ENCODE assay signal across 7 mouse cellular contexts in the genomic region with DNA sequence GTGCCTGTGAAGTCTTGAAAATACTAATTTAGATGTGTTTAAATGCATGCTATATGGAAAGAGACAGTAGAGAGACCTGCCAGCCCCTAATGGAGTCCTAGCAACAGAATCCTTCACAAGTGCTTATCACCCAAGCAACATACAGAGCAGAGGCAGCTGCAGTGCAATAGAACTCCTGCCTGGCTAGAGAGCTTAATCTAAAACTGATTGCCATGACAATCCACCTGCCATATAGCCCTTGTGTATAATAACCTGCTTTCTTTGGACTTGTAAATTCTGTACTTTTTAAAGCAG.
A peak's percentile ranks its signal among the peaks of the same experiment; 100 is the strongest.
DNase-seq lines count a peak whose midpoint lies in the region; ATAC-seq and TF ChIP-seq lines count a peak whose summit lies in the region.

No protein-coding gene starts in this region.

- H3K4me1 ChIP-seq in megakaryocyte, embryonic 14.5 days: peaks cover 39% of the 10 kb centered on the region
- peaks cover 16% of the 10 kb centered on the region; the same call in 1 of the 2 replicates for H3K4me1 ChIP-seq in liver, adult 2 months (ENCODE audit: control insufficient read depth, insufficient read depth, low read length)
- no peaks in the 10 kb centered on the region for H3K4me1 ChIP-seq in stomach, postnatal 0 days (replicated peaks; ENCODE audit: control insufficient read depth, insufficient read depth)

- no peak for TF ChIP-seq POLR2A in liver, adult 2 months (IDR thresholded peaks at IDR 0.05; ENCODE audit: extremely low read depth, insufficient read depth, low read length)

- H3K4me2 ChIP-seq in stomach, postnatal 0 days (replicated peaks; ENCODE audit: low read depth): peak overlapping the region; percentile 89

- H3K36me3 ChIP-seq in megakaryocyte, embryonic 14.5 days (replicated peaks; ENCODE audit: low read length): peaks cover 4% of the 10 kb centered on the region
- H3K36me3 ChIP-seq in liver, adult 2 months (ENCODE audit: control insufficient read depth, insufficient read depth, low read length): peaks cover 2% of the 10 kb centered on the region; the same call in 1 of the 2 replicates
- no peaks in the 10 kb centered on the region for H3K36me3 ChIP-seq in stomach, postnatal 0 days (ENCODE audit: control insufficient read depth, insufficient read depth, low read length)

- no peak for TF ChIP-seq EP300 in stomach, postnatal 0 days (optimal IDR thresholded peaks at IDR 0.05)

- H3K9ac ChIP-seq in liver, adult 2 months (ENCODE audit: low read depth, low read length): no peak overlapping the region; the same call in 1 of the 2 replicates
- H3K9ac ChIP-seq in stomach, postnatal 0 days (ENCODE audit: low read length): peak overlapping the region; percentile 89; the same call in 1 of the 2 replicates

- H3K4me3 ChIP-seq in megakaryocyte, embryonic 14.5 days (replicated peaks): peak overlapping the region; percentile 99
- peak overlapping the region; percentile 98 for H3K4me3 ChIP-seq in liver, adult 2 months (ENCODE audit: insufficient read depth, low read depth, low read length)
- H3K4me3 ChIP-seq in stomach, postnatal 0 days (ENCODE audit: low read depth, low read length): peak overlapping the region; percentile 93

- no peak for ATAC-seq in megakaryocyte, adult 5-6 weeks (ENCODE audit: poor library complexity, severe bottlenecking)
- peak; percentile 71 for ATAC-seq in erythroid progenitor cell, adult 5-6 weeks (replicated peaks; ENCODE audit: low FRiP score, poor library complexity, severe bottlenecking)
- ATAC-seq in stomach, postnatal 0 days (ENCODE audit: low FRiP score, low TSS enrichment): peak; percentile 36

- H3K27ac ChIP-seq in liver, adult 2 months (replicated peaks; ENCODE audit: insufficient read depth, low read depth, low read length): peak overlapping the region; percentile 93
- peak overlapping the region; percentile 79; the same call in 1 of the 2 replicates for H3K27ac ChIP-seq in stomach, postnatal 0 days (replicated peaks)

- H3K79me2 ChIP-seq in liver, adult 2 months (ENCODE audit: control insufficient read depth, insufficient read depth, low read length): peaks cover 19% of the 10 kb centered on the region

- H3K27me3 ChIP-seq in megakaryocyte, embryonic 14.5 days (replicated peaks): no peaks in the 10 kb centered on the region
- H3K27me3 ChIP-seq in liver, adult 2 months (ENCODE audit: control insufficient read depth, insufficient read depth, low read length): no peaks in the 10 kb centered on the region
- no peaks in the 10 kb centered on the region for H3K27me3 ChIP-seq in stomach, postnatal 0 days (ENCODE audit: control insufficient read depth, insufficient read depth, low read length)

- no peak for TF ChIP-seq CTCF in liver, adult 2 months (IDR thresholded peaks at IDR 0.05; ENCODE audit: low read depth, low read length)
- TF ChIP-seq CTCF in stomach, postnatal 0 days (IDR thresholded peaks at IDR 0.05; ENCODE audit: low read depth): no peak

- no peaks in the 10 kb centered on the region for H3K9me3 ChIP-seq in megakaryocyte, embryonic 14.5 days
- no peaks in the 10 kb centered on the region for H3K9me3 ChIP-seq in stomach, postnatal 0 days (ENCODE audit: control insufficient read depth, low read length)

- no peak for DNase-seq in liver, adult 2 months (ENCODE audit: extremely low read depth, low read depth, low spot score)
- no peak for DNase-seq in stomach, postnatal 0 days (ENCODE audit: low spot score)
- DNase-seq in left cerebral cortex, adult 9 months (ENCODE audit: low spot score in 2 of 2): no peak
- no peak for DNase-seq in right cerebral cortex, postnatal 4 days
